Mouse (Mus musculus) heart, embryonic 14.5 days (tissue): Measurements from ENCODE around the gene Psmd14. TPM values are rescaled to one million over a fixed set of nuclear protein-coding genes. Genes with fewer than 3 reads are reported as not detected.
A peak's percentile ranks its signal among the peaks of the same experiment; 100 is the strongest.

ENCODE experiments used
- ATAC-seq: fragments of 200-750 bp; cut with Nextera tagmentation; 2 replicates; pipeline ENCODE4 v1.8.0; 2017; ENCODE audit warnings: low read depth, moderate TSS enrichment; ENCODE audit not compliant: insufficient number of reproducible peaks, insufficient read depth, low FRiP score
- H3K27ac ChIP-seq, 2 experiments: fragments of 200-500 bp in 1 of 2; fragments of 300-500 bp in 1 of 2; sonication (generic) in 1 of 2; replicated peaks in 1 of 2; 2 replicates each; pipeline ENCODE4 v1.5.1; 2012 to 2014; ENCODE audit warnings: low read depth in 2 of 2, low read length in 2 of 2, control low read depth in 1 of 2, mild to moderate bottlenecking in 1 of 2, mixed read lengths in 1 of 2; ENCODE audit not compliant: control insufficient read depth in 1 of 2, insufficient read depth in 1 of 2
- H3K27me3 ChIP-seq: fragments of 300-500 bp; sonication (generic); 2 replicates; pipeline ENCODE4 v1.6.1; 2014; ENCODE audit warnings: mild to moderate bottlenecking, low read length, control low read depth; ENCODE audit not compliant: control insufficient read depth, insufficient read depth
- H3K36me3 ChIP-seq: fragments of 300-500 bp; sonication (generic); 2 replicates; pipeline ENCODE4 v1.6.1; 2014; ENCODE audit warnings: mild to moderate bottlenecking, control low read depth, low read length, mixed read lengths; ENCODE audit not compliant: control insufficient read depth, insufficient read depth
- H3K4me1 ChIP-seq, 2 experiments: fragments of 200-500 bp in 1 of 2; fragments of 300-500 bp in 1 of 2; sonication (generic) in 1 of 2; 2 replicates each; pipeline ENCODE4 v1.6.1; 2012 to 2014; ENCODE audit warnings: low read length in 2 of 2, control low read depth in 1 of 2, mixed read lengths in 1 of 2; ENCODE audit not compliant: control insufficient read depth in 2 of 2, insufficient read depth in 2 of 2
- H3K4me2 ChIP-seq: fragments of 300-500 bp; sonication (generic); 2 replicates; pipeline ENCODE4 v1.6.1; 2014; ENCODE audit warnings: mild to moderate bottlenecking, low read length
- H3K4me3 ChIP-seq, 2 experiments: fragments of 200-500 bp in 1 of 2; fragments of 300-500 bp in 1 of 2; sonication (generic) in 1 of 2; 2 replicates each; pipeline ENCODE4 v1.5.1; 2012 to 2014; ENCODE audit warnings: low read length in 2 of 2, mild to moderate bottlenecking in 2 of 2, control low read depth in 1 of 2, low read depth in 1 of 2, moderate library complexity in 1 of 2; ENCODE audit not compliant: control insufficient read depth in 1 of 2, insufficient read depth in 1 of 2
- H3K9ac ChIP-seq: fragments of 300-500 bp; sonication (generic); 2 replicates; pipeline ENCODE4 v1.6.1; 2014; ENCODE audit warnings: mild to moderate bottlenecking, low read length
- H3K9me3 ChIP-seq: fragments of 300-500 bp; sonication (generic); 2 replicates; pipeline ENCODE4 v1.6.1; 2016; ENCODE audit warnings: low read length, control low read depth; ENCODE audit not compliant: control insufficient read depth
- WGBS: fragments of 180-500 bp; shearing (Covaris S2); extraction: QIAGEN DNeasy Blood & Tissue Kit; methylation state at CpG from one replicate; pipeline ENCODE4 v1.1.7; 2014; 5-methylcytosine and 5-hydroxymethylcytosine counted together
- polyA plus RNA-seq: library from polyadenylated mRNA; unstranded; fragments of >200 nt; fragmentation: Nextera tagmentation; extraction: Ambion mirVana; gene quantifications from 2 replicates; pipeline ENCODE4 v1.2.1, GENCODE M21; 2014

The Psmd14 gene
- polyA plus RNA-seq, 1 experiment from 2014 or later: 134 TPM

- 9% methylated on average over 6 of the region's 6 CpGs for WGBS
- H3K4me2 ChIP-seq: no peak overlapping the region
- peaks cover 86% of the 10 kb centered on the region for H3K27me3 ChIP-seq
- H3K4me3 ChIP-seq: no peak overlapping the region
- no peak overlapping the region for H3K27ac ChIP-seq
- peaks cover 6 to 21% of the 10 kb centered on the region in 2 experiments; a peak in 2 of 4 replicates for H3K4me1 ChIP-seq
- H3K9me3 ChIP-seq: no peaks in the 10 kb centered on the region; the same call in 1 of the 2 replicates
- H3K36me3 ChIP-seq: no peaks in the 10 kb centered on the region
- H3K9ac ChIP-seq: no peak overlapping the region
- ATAC-seq: no peak
These were observed 101.6 kb downstream of the Psmd14 start for GRCm38 (mm10) chr2:61813106-61813505.

- Histone ChIP-seq H3K27me3 (peaks cover 85% of the 10 kb centered on the region), H3K4me3 (no peak overlapping the region), H3K9me3 (no peaks in the 10 kb centered on the region; the same call in 1 of the 2 replicates), H3K36me3 (no peaks in the 10 kb centered on the region), H3K9ac (no peak overlapping the region), H3K27ac (no peak overlapping the region), H3K4me2 (no peak overlapping the region), H3K4me1 (peaks cover 6 to 21% of the 10 kb centered on the region in 2 experiments; a peak in 2 of 4 replicates)
- no peak for ATAC-seq
- WGBS: 13% methylated on average over 1 of the region's 1 CpGs
These were observed 102.0 kb downstream of the Psmd14 start for GRCm38 (mm10) chr2:61813521-61813920.

GRCm38 (mm10) chr2:61814548-61815473, 103.3 kb downstream of the Psmd14 start:
- Histone ChIP-seq H3K27me3 (peaks cover 76% of the 10 kb centered on the region), H3K4me3 (peak overlapping the region; percentile 14 to 46), H3K9me3 (no peaks in the 10 kb centered on the region; the same call in 1 of the 2 replicates), H3K36me3 (no peaks in the 10 kb centered on the region), H3K9ac (peak overlapping the region; percentile 62), H3K27ac (no peak overlapping the region), H3K4me2 (peak overlapping the region; percentile 83), H3K4me1 (peaks cover 6 to 21% of the 10 kb centered on the region in 2 experiments; a peak in 2 of 4 replicates)
- WGBS: 5% methylated on average over 38 of the region's 50 CpGs
- ATAC-seq: no peak

- 8% methylated on average over 64 of the region's 66 CpGs for WGBS
- H3K4me3 ChIP-seq: peak overlapping the region; percentile 14 to 46
- ATAC-seq: peak; percentile 32; the same call in 1 of the 2 replicates
These were observed 104.3 kb downstream of the Psmd14 start for GRCm38 (mm10) chr2:61815583-61816313.

GRCm38 (mm10) chr2:61818197-61818596, 106.7 kb downstream of the Psmd14 start:
- Histone ChIP-seq H3K27me3 (peaks cover 49% of the 10 kb centered on the region), H3K27ac (no peak overlapping the region), H3K9ac (no peak overlapping the region), H3K36me3 (no peaks in the 10 kb centered on the region), H3K4me2 (no peak overlapping the region), H3K4me1 (peaks cover 4 to 13% of the 10 kb centered on the region in 2 experiments; a peak in 2 of 4 replicates), H3K9me3 (no peaks in the 10 kb centered on the region), H3K4me3 (no peak overlapping the region)
- ATAC-seq: no peak
- 78% methylated on average over 1 of the region's 1 CpGs for WGBS

More at GRCm38 (mm10) chr2:61815583-61816313, 104.3 kb downstream of the Psmd14 start:
- Histone ChIP-seq H3K27ac (no peak overlapping the region), H3K27me3 (peaks cover 70% of the 10 kb centered on the region), H3K4me1 (peaks cover 6 to 21% of the 10 kb centered on the region in 2 experiments; a peak in 2 of 4 replicates), H3K9me3 (no peaks in the 10 kb centered on the region), H3K36me3 (no peaks in the 10 kb centered on the region), H3K9ac (peak overlapping the region; percentile 62; the same call in 1 of the 2 replicates), H3K4me2 (peak overlapping the region; percentile 83)

GRCm38 (mm10) chr2:61820203-61820602, 108.7 kb downstream of the Psmd14 start:
- Histone ChIP-seq H3K27ac (no peak overlapping the region), H3K9ac (no peak overlapping the region), H3K9me3 (no peaks in the 10 kb centered on the region), H3K4me2 (no peak overlapping the region), H3K4me1 (peaks cover 0 to 9% of the 10 kb centered on the region in 2 experiments; a peak in 2 of 4 replicates), H3K27me3 (peaks cover 32% of the 10 kb centered on the region), H3K4me3 (no peak overlapping the region), H3K36me3 (no peaks in the 10 kb centered on the region)
- no peak for ATAC-seq
- 70% methylated on average over 4 of the region's 4 CpGs for WGBS

- ATAC-seq: no peak
- Histone ChIP-seq H3K4me3 (no peak overlapping the region), H3K4me1 (no peaks in the 10 kb centered on the region), H3K27ac (no peak overlapping the region), H3K4me2 (no peak overlapping the region), H3K36me3 (no peaks in the 10 kb centered on the region), H3K9ac (no peak overlapping the region), H3K27me3 (peaks cover 10% of the 10 kb centered on the region; the same call in 1 of the 2 replicates), H3K9me3 (no peaks in the 10 kb centered on the region)
- WGBS: 64% methylated on average over 1 of the region's 1 CpGs
These were observed 112.1 kb downstream of the Psmd14 start for GRCm38 (mm10) chr2:61823426-61824140.
